Mouse (Mus musculus) limb, embryonic 14.5 days (tissue): ENCODE measurements around the gene Zfp583. TPM values are rescaled to one million over a fixed set of nuclear protein-coding genes. Genes with fewer than 3 reads are reported as not detected.

Source experiments
- ATAC-seq: fragments of 200-750 bp; cut with Nextera tagmentation; 2 replicates; pipeline ENCODE4 v1.8.0; 2017; ENCODE audit warnings: low read depth, moderate number of reproducible peaks, moderate TSS enrichment; ENCODE audit not compliant: low FRiP score
- DNase-seq: peaks from one replicate; pipeline ENCODE4 v3.0.0-alpha.2; 2015; ENCODE audit warnings: low spot score
- H3K27ac ChIP-seq: fragments of 300-500 bp; sonication (generic); replicated peaks from 2 replicates; pipeline ENCODE4 v1.5.1; 2014; ENCODE audit warnings: low read depth, mild to moderate bottlenecking, low read length, moderate library complexity, mixed read lengths
- H3K27me3 ChIP-seq: fragments of 300-500 bp; sonication (generic); 2 replicates; pipeline ENCODE4 v1.6.1; 2014; ENCODE audit warnings: low read length, mixed read lengths; ENCODE audit not compliant: control insufficient read depth, insufficient read depth
- H3K36me3 ChIP-seq: fragments of 300-500 bp; sonication (generic); 2 replicates; pipeline ENCODE4 v1.6.1; 2014; ENCODE audit warnings: mild to moderate bottlenecking, low read length, moderate library complexity, mixed read lengths; ENCODE audit not compliant: control insufficient read depth, insufficient read depth
- H3K4me1 ChIP-seq: fragments of 300-500 bp; sonication (generic); 2 replicates; pipeline ENCODE4 v1.6.1; 2014; ENCODE audit warnings: antibody characterized with exemption, low read length, mixed read lengths; ENCODE audit not compliant: control insufficient read depth, insufficient read depth
- H3K4me2 ChIP-seq: fragments of 300-500 bp; sonication (generic); replicated peaks from 2 replicates; pipeline ENCODE4 v1.6.1; 2014; ENCODE audit warnings: low read depth, mild to moderate bottlenecking, low read length, moderate library complexity; ENCODE audit not compliant: severe bottlenecking
- H3K4me3 ChIP-seq: fragments of 300-500 bp; sonication (generic); replicated peaks from 2 replicates; pipeline ENCODE4 v1.5.1; 2014; ENCODE audit warnings: low read length
- H3K9ac ChIP-seq: fragments of 300-500 bp; sonication (generic); 2 replicates; pipeline ENCODE4 v1.6.1; 2014; ENCODE audit warnings: mild to moderate bottlenecking, low read depth, low read length, moderate library complexity; ENCODE audit not compliant: severe bottlenecking
- H3K9me3 ChIP-seq: fragments of 300-500 bp; sonication (generic); 2 replicates; pipeline ENCODE4 v1.6.1; 2016; ENCODE audit warnings: low read length; ENCODE audit not compliant: control insufficient read depth
- POLR2A ChIP-seq: fragments of 200-500 bp; IDR thresholded peaks from 2 replicates; pipeline ENCODE4 v1.8.0; 2012; ENCODE audit warnings: inconsistent platforms, mild to moderate bottlenecking, moderate library complexity, borderline replicate concordance; ENCODE audit not compliant: insufficient read depth, insufficient read length; ENCODE audit errors: extremely low read depth
- WGBS: fragments of 180-500 bp; shearing (Covaris S2); extraction: QIAGEN DNeasy Blood & Tissue Kit; methylation state at CpG from one replicate; pipeline ENCODE4 v1.1.7; 2014; 5-methylcytosine and 5-hydroxymethylcytosine counted together
- polyA plus RNA-seq, 2 experiments: library from polyadenylated mRNA; depleted of rRNA in 1 of 2; stranded (reverse) in 1 of 2; unstranded in 1 of 2; fragments of >200 nt; fragmentation: Nextera tagmentation in 1 of 2; extraction: Ambion mirVana in 1 of 2; gene quantifications; 2 replicates each; pipeline versions ENCODE4 v1.2.1 to v1.2.3; 2012 to 2014

Zfp583 gene
- polyA plus RNA-seq, 2 experiments = 5.4 to 6.1 TPM

- Histone ChIP-seq H3K36me3 (no peaks in the 10 kb centered on the region), H3K4me2 (no peak overlapping the region), H3K4me3 (no peak overlapping the region), H3K9ac (no peak overlapping the region), H3K4me1 (no peaks in the 10 kb centered on the region), H3K27ac (no peak overlapping the region), H3K9me3 (no peaks in the 10 kb centered on the region), H3K27me3 (no peaks in the 10 kb centered on the region)
- WGBS = 45% methylated on average over 3 of the region's 3 CpGs
- no peak for DNase-seq
- ATAC-seq = no peak
- TF ChIP-seq POLR2A = no peak
Observed at GRCm38 (mm10) chr7:6277906-6278305, 53.2 kb downstream of the Zfp583 start.

GRCm38 (mm10) chr7:6265695-6266094 is 65.4 kb downstream of the Zfp583 start:
- 67% methylated on average over 8 of the region's 8 CpGs for WGBS
- no peak overlapping the region for H3K9ac ChIP-seq
- H3K4me1 ChIP-seq = no peaks in the 10 kb centered on the region
- H3K9me3 ChIP-seq = no peaks in the 10 kb centered on the region
- ATAC-seq = no peak
- no peak for DNase-seq
- TF ChIP-seq POLR2A = no peak
- H3K36me3 ChIP-seq = no peaks in the 10 kb centered on the region
- no peak overlapping the region for H3K4me3 ChIP-seq
- H3K4me2 ChIP-seq = no peak overlapping the region
- no peaks in the 10 kb centered on the region for H3K27me3 ChIP-seq
- no peak overlapping the region for H3K27ac ChIP-seq

Other genes starting within 250 kb of the Zfp583 start
- gene Zfp787, start 175.3 kb downstream of the Zfp583 start, polyA plus RNA-seq (2012; rRNA removed) = 45.9 and 55.3 TPM in 2 replicates
- gene Zfp787, start 175.3 kb downstream of the Zfp583 start, polyA plus RNA-seq (2014; fragmentation: Nextera tagmentation; extraction: Ambion mirVana) = 13.7 and 14.4 TPM in 2 replicates
- 50.6 and 73.3 TPM in 2 replicates for gene Zfp444, start 159.1 kb downstream of the Zfp583 start, polyA plus RNA-seq (2012; rRNA removed)
- 54.2 and 62.5 TPM in 2 replicates for gene Zfp444, start 159.1 kb downstream of the Zfp583 start, polyA plus RNA-seq (2014; fragmentation: Nextera tagmentation; extraction: Ambion mirVana)
- gene Galp, start 134.2 kb downstream of the Zfp583 start, polyA plus RNA-seq (2012; rRNA removed) = not detected in 2 replicates
- gene Galp, start 134.2 kb downstream of the Zfp583 start, polyA plus RNA-seq (2014; fragmentation: Nextera tagmentation; extraction: Ambion mirVana) = not detected in 2 replicates
- gene Zscan5b, start 109.0 kb downstream of the Zfp583 start, polyA plus RNA-seq (2012; rRNA removed) = not detected in 2 replicates
- gene Zscan5b, start 109.0 kb downstream of the Zfp583 start, polyA plus RNA-seq (2014; fragmentation: Nextera tagmentation; extraction: Ambion mirVana) = not detected in 2 replicates
- gene Epp13, start 78.6 kb downstream of the Zfp583 start, polyA plus RNA-seq (2012; rRNA removed) = not detected in 2 replicates
- not detected in 2 replicates for gene Epp13, start 78.6 kb downstream of the Zfp583 start, polyA plus RNA-seq (2014; fragmentation: Nextera tagmentation; extraction: Ambion mirVana)
- 3.7 and 4.7 TPM in 2 replicates for gene Zfp667, start 44.7 kb downstream of the Zfp583 start, polyA plus RNA-seq (2012; rRNA removed)
- gene Zfp667, start 44.7 kb downstream of the Zfp583 start, polyA plus RNA-seq (2014; fragmentation: Nextera tagmentation; extraction: Ambion mirVana) = 8.4 and 8.5 TPM in 2 replicates
- gene Gm3854, start 12.5 kb upstream of the Zfp583 start, polyA plus RNA-seq (2012; rRNA removed) = 1.4 and 1.9 TPM in 2 replicates
- gene Gm3854, start 12.5 kb upstream of the Zfp583 start, polyA plus RNA-seq (2014; fragmentation: Nextera tagmentation; extraction: Ambion mirVana) = 1.1 and 1.9 TPM in 2 replicates
- 1.1 and 2.1 TPM in 2 replicates for gene Zfp78, start 32.0 kb upstream of the Zfp583 start, polyA plus RNA-seq (2012; rRNA removed)
- gene Zfp78, start 32.0 kb upstream of the Zfp583 start, polyA plus RNA-seq (2014; fragmentation: Nextera tagmentation; extraction: Ambion mirVana) = 2.8 and 3.4 TPM in 2 replicates
- 9.2 and 11.0 TPM in 2 replicates for gene Zfp28, start 52.0 kb upstream of the Zfp583 start, polyA plus RNA-seq (2012; rRNA removed)
- 11.1 and 14.4 TPM in 2 replicates for gene Zfp28, start 52.0 kb upstream of the Zfp583 start, polyA plus RNA-seq (2014; fragmentation: Nextera tagmentation; extraction: Ambion mirVana)
- gene Smim17, start 67.4 kb upstream of the Zfp583 start, polyA plus RNA-seq (2012; rRNA removed) = 0.31 and 0.51 TPM in 2 replicates
- 0.32 TPM in 1 of 2 replicates, not detected in the other for gene Smim17, start 67.4 kb upstream of the Zfp583 start, polyA plus RNA-seq (2014; fragmentation: Nextera tagmentation; extraction: Ambion mirVana)
- 0.03 and 0.06 TPM in 2 replicates for gene Gm20715, start 79.0 kb upstream of the Zfp583 start, polyA plus RNA-seq (2012; rRNA removed)
- gene Gm20715, start 79.0 kb upstream of the Zfp583 start, polyA plus RNA-seq (2014; fragmentation: Nextera tagmentation; extraction: Ambion mirVana) = not detected in 2 replicates
- gene Olfr1344, start 107.4 kb upstream of the Zfp583 start, polyA plus RNA-seq (2012; rRNA removed) = not detected in 2 replicates
- not detected in 2 replicates for gene Olfr1344, start 107.4 kb upstream of the Zfp583 start, polyA plus RNA-seq (2014; fragmentation: Nextera tagmentation; extraction: Ambion mirVana)
- not detected in 2 replicates for gene Olfr1336, start 124.9 kb upstream of the Zfp583 start, polyA plus RNA-seq (2012; rRNA removed)
- not detected in 2 replicates for gene Olfr1336, start 124.9 kb upstream of the Zfp583 start, polyA plus RNA-seq (2014; fragmentation: Nextera tagmentation; extraction: Ambion mirVana)
- gene Olfr1346, start 135.8 kb upstream of the Zfp583 start, polyA plus RNA-seq (2012; rRNA removed) = not detected in 2 replicates
- gene Olfr1346, start 135.8 kb upstream of the Zfp583 start, polyA plus RNA-seq (2014; fragmentation: Nextera tagmentation; extraction: Ambion mirVana) = not detected in 2 replicates
- 0.09 TPM in 1 of 2 replicates, not detected in the other for gene Olfr5, start 155.7 kb upstream of the Zfp583 start, polyA plus RNA-seq (2012; rRNA removed)
- gene Olfr5, start 155.7 kb upstream of the Zfp583 start, polyA plus RNA-seq (2014; fragmentation: Nextera tagmentation; extraction: Ambion mirVana) = not detected in 2 replicates
- 0.04 TPM in 1 of 2 replicates, not detected in the other for gene Olfr1347, start 168.5 kb upstream of the Zfp583 start, polyA plus RNA-seq (2012; rRNA removed)
- not detected in 2 replicates for gene Olfr1347, start 168.5 kb upstream of the Zfp583 start, polyA plus RNA-seq (2014; fragmentation: Nextera tagmentation; extraction: Ambion mirVana)
- not detected in 2 replicates for gene Olfr1348, start 177.5 kb upstream of the Zfp583 start, polyA plus RNA-seq (2012; rRNA removed)
- not detected in 2 replicates for gene Olfr1348, start 177.5 kb upstream of the Zfp583 start, polyA plus RNA-seq (2014; fragmentation: Nextera tagmentation; extraction: Ambion mirVana)
- gene Olfr1349, start 191.7 kb upstream of the Zfp583 start, polyA plus RNA-seq (2012; rRNA removed) = 0.18 and 0.60 TPM in 2 replicates
- gene Olfr1349, start 191.7 kb upstream of the Zfp583 start, polyA plus RNA-seq (2014; fragmentation: Nextera tagmentation; extraction: Ambion mirVana) = not detected in 2 replicates
- not detected in 2 replicates for gene Olfr1350, start 233.6 kb upstream of the Zfp583 start, polyA plus RNA-seq (2012; rRNA removed)
- not detected in 2 replicates for gene Olfr1350, start 233.6 kb upstream of the Zfp583 start, polyA plus RNA-seq (2014; fragmentation: Nextera tagmentation; extraction: Ambion mirVana)